Mouse (Mus musculus) limb, embryonic 12.5 days (tissue): ENCODE measurements around the gene Dpp3. TPM values are rescaled to one million over a fixed set of nuclear protein-coding genes. Genes with fewer than 3 reads are reported as not detected.

Experiments
- ATAC-seq: fragments of 200-750 bp; cut with Nextera tagmentation; 2 replicates; pipeline ENCODE4 v1.8.0; 2017; ENCODE audit warnings: low read depth, moderate TSS enrichment; ENCODE audit not compliant: insufficient number of reproducible peaks, insufficient read depth, low FRiP score, low TSS enrichment
- H3K27ac ChIP-seq: fragments of 300-500 bp; sonication (generic); 2 replicates; pipeline ENCODE4 v1.5.1; 2016; ENCODE audit warnings: mild to moderate bottlenecking, moderate library complexity
- H3K27me3 ChIP-seq: fragments of 300-500 bp; sonication (generic); 2 replicates; pipeline ENCODE4 v1.6.1; 2016; ENCODE audit warnings: mild to moderate bottlenecking, moderate library complexity
- H3K36me3 ChIP-seq: fragments of 300-500 bp; sonication (generic); 2 replicates; pipeline ENCODE4 v1.6.1; 2016; ENCODE audit warnings: mild to moderate bottlenecking, moderate library complexity
- H3K4me1 ChIP-seq: fragments of 300-500 bp; sonication (generic); replicated peaks from 2 replicates; pipeline ENCODE4 v1.6.1; 2016
- H3K4me2 ChIP-seq: fragments of 300-500 bp; sonication (generic); 2 replicates; pipeline ENCODE4 v1.6.1; 2016; ENCODE audit warnings: mild to moderate bottlenecking, moderate library complexity
- H3K4me3 ChIP-seq: fragments of 300-500 bp; sonication (generic); replicated peaks from 2 replicates; pipeline ENCODE4 v1.5.1; 2016; ENCODE audit warnings: mild to moderate bottlenecking
- H3K9ac ChIP-seq: fragments of 300-500 bp; sonication (generic); replicated peaks from 2 replicates; pipeline ENCODE4 v1.6.1; 2016; ENCODE audit warnings: mild to moderate bottlenecking, moderate library complexity
- H3K9me3 ChIP-seq: fragments of 300-500 bp; sonication (generic); 2 replicates; pipeline ENCODE4 v1.6.1; 2016; ENCODE audit warnings: mild to moderate bottlenecking, moderate library complexity
- WGBS: fragments of 180-500 bp; shearing (Covaris S2); methylation state at CpG from one replicate; pipeline ENCODE4 v1.1.7; 2016; 5-methylcytosine and 5-hydroxymethylcytosine counted together
- polyA plus RNA-seq: library from polyadenylated mRNA; unstranded; fragments of >200 nt; fragmentation: Nextera tagmentation; extraction: Ambion mirVana; gene quantifications from 2 replicates; pipeline ENCODE4 v1.2.1, GENCODE M21; 2016

Gene Dpp3
- polyA plus RNA-seq, 1 experiment from 2014 or later, result 152 TPM

GRCm38 (mm10) chr19:4859081-4859480 lies 69.0 kb downstream of the Dpp3 start:
- Histone ChIP-seq H3K4me1 (peaks cover 12% of the 10 kb centered on the region), H3K27me3 (peaks cover 12% of the 10 kb centered on the region; the same call in 1 of the 2 replicates), H3K36me3 (peaks cover 12% of the 10 kb centered on the region; the same call in 1 of the 2 replicates), H3K27ac (no peak overlapping the region), H3K4me2 (no peak overlapping the region), H3K4me3 (no peak overlapping the region), H3K9ac (no peak overlapping the region), H3K9me3 (no peaks in the 10 kb centered on the region)
- no peak for ATAC-seq
- WGBS, result 74% methylated on average over 6 of the region's 6 CpGs

Other genes starting within 250 kb of the Dpp3 start
- 5.6 and 6.9 TPM in 2 replicates for gene Gm960, start 229.6 kb downstream of the Dpp3 start, polyA plus RNA-seq
- 2.6 and 2.7 TPM in 2 replicates for gene Sptbn2, start 217.1 kb downstream of the Dpp3 start, polyA plus RNA-seq
- 111 and 116 TPM in 2 replicates for gene Rbm4b, start 171.8 kb downstream of the Dpp3 start, polyA plus RNA-seq
- gene Rbm4, start 134.4 kb downstream of the Dpp3 start, polyA plus RNA-seq, result 80.1 and 90.2 TPM in 2 replicates
- gene Gm21992, start 116.7 kb downstream of the Dpp3 start, polyA plus RNA-seq, result 36.3 and 57.2 TPM in 2 replicates
- 113 and 114 TPM in 2 replicates for gene Rbm14, start 116.7 kb downstream of the Dpp3 start, polyA plus RNA-seq
- gene Ccs, start 89.0 kb downstream of the Dpp3 start, polyA plus RNA-seq, result 56.4 and 60.4 TPM in 2 replicates
- gene Ccdc87, start 88.9 kb downstream of the Dpp3 start, polyA plus RNA-seq, result 0.06 and 0.09 TPM in 2 replicates
- 31.6 and 36.0 TPM in 2 replicates for gene Ctsf, start 73.2 kb downstream of the Dpp3 start, polyA plus RNA-seq
- 9.0 and 9.1 TPM in 2 replicates for gene Actn3, start 50.4 kb downstream of the Dpp3 start, polyA plus RNA-seq
- 9.5 and 10.7 TPM in 2 replicates for gene Zdhhc24, start 49.6 kb downstream of the Dpp3 start, polyA plus RNA-seq
- gene Bbs1, start 21.7 kb downstream of the Dpp3 start, polyA plus RNA-seq, result 5.1 and 6.5 TPM in 2 replicates
- gene Peli3, start 14.8 kb upstream of the Dpp3 start, polyA plus RNA-seq, result 3.4 and 4.5 TPM in 2 replicates
- gene Mrpl11, start 33.9 kb upstream of the Dpp3 start, polyA plus RNA-seq, result 153 and 154 TPM in 2 replicates
- not detected in 2 replicates for gene Npas4, start 62.0 kb upstream of the Dpp3 start, polyA plus RNA-seq
- gene Slc29a2, start 95.6 kb upstream of the Dpp3 start, polyA plus RNA-seq, result 4.9 and 5.7 TPM in 2 replicates
- 42.3 and 44.8 TPM in 2 replicates for gene B4gat1, start 110.5 kb upstream of the Dpp3 start, polyA plus RNA-seq
- gene AC124502.3, start 110.6 kb upstream of the Dpp3 start, polyA plus RNA-seq, result 2.4 and 4.1 TPM in 2 replicates
- 48.3 and 49.5 TPM in 2 replicates for gene Brms1, start 113.1 kb upstream of the Dpp3 start, polyA plus RNA-seq
- gene Rin1, start 122.2 kb upstream of the Dpp3 start, polyA plus RNA-seq, result 2.4 and 2.5 TPM in 2 replicates
- 30.6 and 38.1 TPM in 2 replicates for gene Cd248, start 139.8 kb upstream of the Dpp3 start, polyA plus RNA-seq
- gene Tmem151a, start 157.2 kb upstream of the Dpp3 start, polyA plus RNA-seq, result 2.3 and 2.8 TPM in 2 replicates
- 60.7 and 69.4 TPM in 2 replicates for gene Yif1a, start 160.3 kb upstream of the Dpp3 start, polyA plus RNA-seq
- gene Cnih2, start 170.2 kb upstream of the Dpp3 start, polyA plus RNA-seq, result 43.0 and 46.3 TPM in 2 replicates
- 237 and 239 TPM in 2 replicates for gene Rab1b, start 178.8 kb upstream of the Dpp3 start, polyA plus RNA-seq
- gene Klc2, start 190.3 kb upstream of the Dpp3 start, polyA plus RNA-seq, result 28.1 and 32.1 TPM in 2 replicates